Mouse (Mus musculus) small intestine, adult 2 months (tissue): Measurements from ENCODE around the gene Pdilt.

Experiments used
- CTCF ChIP-seq: fragments of 200-500 bp; IDR thresholded peaks from 2 replicates; pipeline ENCODE4 v1.5.1; 2012; ENCODE audit warnings: low read depth, mild to moderate bottlenecking, control low read depth, inconsistent platforms, low read length, moderate library complexity, mixed read lengths; ENCODE audit not compliant: insufficient replicate concordance, insufficient read length; ENCODE audit errors: extremely low read depth
- POLR2A ChIP-seq: fragments of 200-500 bp; IDR thresholded peaks from 2 replicates; pipeline ENCODE4 v1.6.1; 2012; ENCODE audit warnings: low read depth, mild to moderate bottlenecking, control low read depth, inconsistent platforms, low read length, moderate library complexity

DNA sequence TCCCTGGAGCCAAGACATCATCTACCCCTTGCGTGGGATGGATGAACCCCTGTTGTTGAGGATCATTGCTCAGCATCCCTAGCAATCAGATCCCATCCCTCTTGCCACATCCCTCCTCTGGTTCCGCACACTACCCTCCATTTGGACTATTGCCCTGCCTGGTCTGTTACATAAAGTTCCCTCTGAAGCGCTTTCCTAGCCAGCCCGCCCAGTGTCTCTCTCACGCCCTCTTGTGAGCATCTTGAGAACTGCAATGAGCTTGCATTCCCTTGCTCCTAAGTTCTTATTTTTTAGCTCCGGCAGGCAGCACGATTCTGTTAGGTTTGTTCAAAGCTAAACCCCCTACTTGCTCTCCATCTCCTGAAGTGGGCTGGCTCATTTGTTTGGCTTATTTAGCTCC is 10.2 kb downstream of the Pdilt start:
- TF ChIP-seq CTCF (peak; percentile 60; the same call in 1 of the 2 replicates), POLR2A (no peak)
